Mouse (Mus musculus) colon, adult 2 months (tissue): ENCODE measurements around the gene Pjvk. TPM values are rescaled to one million over a fixed set of nuclear protein-coding genes. Genes with fewer than 3 reads are reported as not detected.

Experiments used
- polyA plus RNA-seq: library from polyadenylated mRNA; depleted of rRNA; stranded (reverse); fragments of >200 nt; gene quantifications from 2 replicates; pipeline ENCODE4 v1.2.3, GENCODE M21; 2012; rRNA removed

Gene Pjvk
- not detected in 2 replicates for polyA plus RNA-seq

GRCm38 (mm10) chr2:76647883-76648570 is at the start of gene Pjvk, which contains the start of gene Prkra:
TSS of gene Pjvk (plus strand) at chr2:76648476.
TSS of gene Prkra (minus strand) at chr2:76648015.

DNA sequence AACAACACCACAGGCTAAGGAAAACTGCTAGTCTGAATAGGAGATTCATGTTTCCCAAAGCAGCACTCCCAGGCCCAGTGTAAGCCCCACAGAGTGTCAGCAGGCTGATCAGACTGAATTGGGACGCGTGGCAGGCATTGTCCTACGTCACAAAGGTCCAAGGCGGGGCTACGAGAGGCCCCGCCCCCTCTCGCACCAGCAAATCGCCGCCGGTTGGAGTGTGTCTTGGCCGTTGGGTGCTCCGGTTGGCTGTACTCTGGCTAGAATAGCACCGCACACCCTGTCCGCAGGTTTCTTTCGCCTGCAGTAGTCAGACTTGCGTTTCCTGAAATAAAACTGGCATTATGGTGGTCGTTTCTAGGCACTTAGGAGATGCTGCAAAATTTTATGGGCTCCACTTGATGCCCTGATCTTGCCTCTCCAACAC is 24.7 kb downstream of the Pjvk start, which contains the start of gene Fkbp7:
Fkbp7 (minus strand) TSS at position 151 of the 427 bp plus-strand sequence.

GRCm38 (mm10) chr2:76674725-76675427 is 26.6 kb downstream of the Pjvk start, which contains the start of gene Plekha3:
TSS of gene Plekha3 (plus strand) at chr2:76675281.

Other genes with a start within 250 kb of the Pjvk start
- 15.3 and 26.4 TPM in 2 replicates for gene Osbpl6, start 242.0 kb upstream of the Pjvk start, polyA plus RNA-seq
- 17.3 and 21.2 TPM in 2 replicates for gene Prkra, start 461 bp upstream of the Pjvk start, polyA plus RNA-seq
- gene Fkbp7, start 24.6 kb downstream of the Pjvk start, polyA plus RNA-seq = 1.1 and 1.4 TPM in 2 replicates
- 18.2 and 21.8 TPM in 2 replicates for gene Plekha3, start 26.8 kb downstream of the Pjvk start, polyA plus RNA-seq